Mouse (Mus musculus): ENCODE results near the gene Syvn1.

DNA sequence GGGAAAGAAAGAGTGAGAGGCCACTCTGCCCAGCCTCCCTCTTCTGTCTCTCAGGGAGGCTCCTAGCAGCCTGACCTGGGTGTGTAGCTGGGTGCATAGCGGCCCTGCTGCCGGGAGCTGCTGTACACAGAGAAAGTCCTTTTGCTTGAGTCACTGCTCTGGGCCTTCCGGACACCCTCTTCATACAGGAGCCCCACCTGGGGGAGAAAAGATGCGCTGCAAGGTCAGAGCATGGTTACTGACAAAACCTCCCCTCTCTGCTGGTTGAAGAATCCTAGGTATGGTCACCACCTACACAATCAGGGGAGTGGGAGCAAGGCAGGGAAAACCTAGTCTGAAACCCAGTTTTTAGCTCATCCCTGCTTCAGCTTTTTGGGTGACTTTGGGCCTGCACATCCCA, 22.6 kb downstream of the Syvn1 start:
- TF ChIP-seq POLR2A (IDR thresholded peaks at IDR 0.05; ENCODE audit: insufficient read depth, low read depth, low read length) (no peak), CTCF (IDR thresholded peaks at IDR 0.05; ENCODE audit: insufficient read depth, low read depth, low read length) (no peak)

All from olfactory bulb, adult 2 months (tissue).